Mouse (Mus musculus): ENCODE results near the gene Cpsf3.

DNA sequence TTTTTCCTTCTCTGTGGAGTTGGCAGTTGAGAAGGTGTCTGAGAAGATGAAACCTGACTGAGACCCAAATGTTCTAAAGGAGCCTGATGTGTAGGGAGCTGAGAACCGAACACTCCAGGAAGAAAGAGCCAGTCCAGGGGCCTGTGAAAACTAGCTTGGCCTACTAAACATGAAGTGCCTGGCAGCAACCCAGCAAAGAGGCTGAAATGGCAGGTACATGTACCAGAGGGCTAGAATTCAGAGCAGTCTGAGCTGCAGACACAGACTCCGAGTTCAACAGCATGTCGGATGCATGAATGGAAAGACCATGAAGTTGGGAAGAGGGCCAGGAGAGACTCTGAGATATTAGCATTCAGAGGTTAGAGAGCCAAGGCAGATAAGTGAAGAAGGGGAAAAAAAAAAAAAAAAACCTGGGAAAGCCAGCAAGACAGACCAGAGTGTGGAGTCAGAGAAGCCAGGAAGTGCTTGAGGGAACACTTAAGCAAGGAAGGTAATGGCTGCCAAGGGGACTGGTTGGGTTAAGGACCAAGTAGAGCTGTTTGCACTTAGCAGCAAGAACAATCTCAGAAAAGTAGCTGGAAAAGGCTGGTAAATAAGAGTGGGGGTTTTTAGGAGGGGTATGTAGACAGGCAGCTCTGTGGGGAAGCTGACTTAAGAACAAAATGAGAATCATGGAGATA is 3.7 kb downstream of the Cpsf3 start:
- TF ChIP-seq CTCF (IDR thresholded peaks at IDR 0.05; ENCODE audit: low read depth) (no peak), EP300 (IDR thresholded peaks at IDR 0.05; ENCODE audit: low read depth) (no peak)
